Mouse (Mus musculus) small intestine, adult 2 months (tissue): Measurements from ENCODE around the gene Supt16. TPM values are rescaled to one million over a fixed set of nuclear protein-coding genes. Genes with fewer than 3 reads are reported as not detected.

Experiments used
- H3K27ac ChIP-seq: fragments of 200-500 bp; 2 replicates; pipeline ENCODE4 v1.5.1; 2012; ENCODE audit warnings: low read depth, low read length, control low read depth, inconsistent platforms; ENCODE audit not compliant: insufficient read depth
- H3K27me3 ChIP-seq: fragments of 200-500 bp; 2 replicates; pipeline ENCODE4 v1.6.1; 2012; ENCODE audit warnings: mild to moderate bottlenecking, moderate library complexity, low read length, inconsistent platforms; ENCODE audit not compliant: control insufficient read depth, insufficient read depth
- H3K36me3 ChIP-seq: fragments of 200-500 bp; 2 replicates; pipeline ENCODE4 v1.6.1; 2012; ENCODE audit warnings: mild to moderate bottlenecking, low read length, control low read depth, inconsistent platforms; ENCODE audit not compliant: control insufficient read depth, insufficient read depth
- H3K4me1 ChIP-seq: fragments of 200-500 bp; 2 replicates; pipeline ENCODE4 v1.6.1; 2012; ENCODE audit warnings: low read length, inconsistent platforms, mixed read lengths; ENCODE audit not compliant: control insufficient read depth, insufficient read depth, insufficient read length
- H3K4me3 ChIP-seq: fragments of 200-500 bp; 2 replicates; pipeline ENCODE4 v1.5.1; 2012; ENCODE audit warnings: low read depth, mild to moderate bottlenecking, control low read depth, inconsistent platforms, low read length, moderate library complexity
- CTCF ChIP-seq: fragments of 200-500 bp; IDR thresholded peaks from 2 replicates; pipeline ENCODE4 v1.5.1; 2012; ENCODE audit warnings: low read depth, mild to moderate bottlenecking, control low read depth, inconsistent platforms, low read length, moderate library complexity, mixed read lengths; ENCODE audit not compliant: insufficient replicate concordance, insufficient read length; ENCODE audit errors: extremely low read depth
- POLR2A ChIP-seq: fragments of 200-500 bp; IDR thresholded peaks from 2 replicates; pipeline ENCODE4 v1.6.1; 2012; ENCODE audit warnings: low read depth, mild to moderate bottlenecking, control low read depth, inconsistent platforms, low read length, moderate library complexity
- WGBS: fragments of 180-500 bp; shearing (Covaris S2); methylation state at CpG from one replicate; pipeline ENCODE4 v1.1.7; 2018; 5-methylcytosine and 5-hydroxymethylcytosine counted together
- polyA plus RNA-seq: library from polyadenylated mRNA; depleted of rRNA; stranded (reverse); fragments of >200 nt; gene quantifications from 2 replicates; pipeline ENCODE4 v1.2.3, GENCODE M21; 2012

Supt16 gene
- polyA plus RNA-seq, 1 experiment: 4.0 TPM

- no peaks in the 10 kb centered on the region; the same call in none of the 2 replicates for H3K36me3 ChIP-seq
- TF ChIP-seq CTCF: no peak
- TF ChIP-seq POLR2A: no peak
- no peak overlapping the region for H3K4me3 ChIP-seq
- H3K4me1 ChIP-seq: no peaks in the 10 kb centered on the region
- WGBS: 71% methylated on average over 2 of the region's 2 CpGs
- H3K27me3 ChIP-seq: no peaks in the 10 kb centered on the region
- H3K27ac ChIP-seq: no peak overlapping the region
These were observed 7.7 kb downstream of the Supt16 start for GRCm38 (mm10) chr14:52189519-52189918.

GRCm38 (mm10) chr14:52188788-52189187, 8.4 kb downstream of the Supt16 start:
- H3K4me1 ChIP-seq: no peaks in the 10 kb centered on the region
- 88% methylated on average over 1 of the region's 1 CpGs for WGBS
- no peak for TF ChIP-seq CTCF
- no peak for TF ChIP-seq POLR2A
- no peak overlapping the region for H3K27ac ChIP-seq
- H3K36me3 ChIP-seq: no peaks in the 10 kb centered on the region; the same call in none of the 2 replicates
- no peaks in the 10 kb centered on the region for H3K27me3 ChIP-seq
- H3K4me3 ChIP-seq: no peak overlapping the region

GRCm38 (mm10) chr14:52166571-52166970, 30.6 kb downstream of the Supt16 start:
- TF ChIP-seq POLR2A: no peak
- no peak for TF ChIP-seq CTCF
- Histone ChIP-seq H3K36me3 (peaks cover 54% of the 10 kb centered on the region), H3K27ac (no peak overlapping the region), H3K27me3 (no peaks in the 10 kb centered on the region), H3K4me1 (no peaks in the 10 kb centered on the region), H3K4me3 (no peak overlapping the region)
- WGBS: 86% methylated on average over 2 of the region's 2 CpGs

GRCm38 (mm10) chr14:52160911-52161310, 36.3 kb downstream of the Supt16 start:
- H3K4me1 ChIP-seq: no peaks in the 10 kb centered on the region
- H3K27ac ChIP-seq: no peak overlapping the region
- TF ChIP-seq CTCF (no peak), POLR2A (no peak)
- WGBS: 81% methylated on average over 6 of the region's 6 CpGs
- no peak overlapping the region for H3K4me3 ChIP-seq
- H3K36me3 ChIP-seq: peaks cover 60% of the 10 kb centered on the region
- H3K27me3 ChIP-seq: no peaks in the 10 kb centered on the region

- no peak for TF ChIP-seq CTCF
- no peak for TF ChIP-seq POLR2A
- peaks cover 14% of the 10 kb centered on the region for H3K36me3 ChIP-seq
- WGBS: 40% methylated on average over 2 of the region's 2 CpGs
- H3K27ac ChIP-seq: no peak overlapping the region
- no peak overlapping the region for H3K4me3 ChIP-seq
- no peaks in the 10 kb centered on the region for H3K27me3 ChIP-seq
- H3K4me1 ChIP-seq: peaks cover 2% of the 10 kb centered on the region; the same call in 1 of the 2 replicates
These were observed 42.2 kb downstream of the Supt16 start for GRCm38 (mm10) chr14:52155008-52155407.

GRCm38 (mm10) chr14:52152613-52153012, 44.6 kb downstream of the Supt16 start:
- H3K27me3 ChIP-seq: no peaks in the 10 kb centered on the region
- H3K4me3 ChIP-seq: no peak overlapping the region
- H3K27ac ChIP-seq: no peak overlapping the region
- TF ChIP-seq CTCF (no peak), POLR2A (no peak)
- WGBS: 59% methylated on average over 3 of the region's 3 CpGs
- no peaks in the 10 kb centered on the region for H3K36me3 ChIP-seq
- peaks cover 2% of the 10 kb centered on the region; the same call in 1 of the 2 replicates for H3K4me1 ChIP-seq

- H3K27me3 ChIP-seq: no peaks in the 10 kb centered on the region
- no peaks in the 10 kb centered on the region for H3K36me3 ChIP-seq
- 57% methylated on average over 7 of the region's 7 CpGs for WGBS
- peaks cover 2% of the 10 kb centered on the region; the same call in 1 of the 2 replicates for H3K4me1 ChIP-seq
- TF ChIP-seq POLR2A (no peak), CTCF (no peak)
- H3K27ac ChIP-seq: no peak overlapping the region
- H3K4me3 ChIP-seq: no peak overlapping the region
These were observed 45.0 kb downstream of the Supt16 start for GRCm38 (mm10) chr14:52152179-52152578.
